ENCODE assay signal across 15 mouse cellular contexts in the genomic region with DNA sequence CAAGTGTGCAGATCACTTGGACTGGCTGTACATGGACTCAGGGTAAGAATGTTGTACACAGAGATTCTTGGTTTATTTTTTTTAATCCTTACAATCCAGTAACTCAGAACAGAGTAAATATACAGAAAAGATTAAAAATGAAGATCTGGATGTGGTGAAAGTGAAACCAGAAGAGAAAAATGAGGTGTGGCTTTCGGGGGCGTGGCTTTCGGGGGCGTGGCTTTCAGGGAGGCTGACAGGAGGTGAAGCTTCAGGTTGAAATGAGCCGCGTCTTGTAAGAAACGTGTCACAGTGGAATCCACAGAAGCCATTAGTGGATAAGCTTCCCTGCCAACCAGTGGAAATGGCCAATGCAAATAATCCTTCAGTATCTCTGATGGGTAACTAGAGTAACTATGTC. TPM values are rescaled to one million over a fixed set of nuclear protein-coding genes. Genes with fewer than 3 reads are reported as not detected.
DNase-seq lines count a peak whose midpoint lies in the region; ATAC-seq and TF ChIP-seq lines count a peak whose summit lies in the region.
"Had no signal": no experiment of that assay in that cellular context is flagged by ENCODE, and none has a peak within 500 bp of the region (broad histone marks: within the 10 kb centered on the region; RNA-seq: fewer than 3 reads in every experiment).

No protein-coding gene starts in this region.

- peak overlapping the region; percentile 50 for H3K4me2 ChIP-seq in liver, embryonic 12.5 days
- H3K4me2 ChIP-seq: embryonic facial prominence, embryonic 12.5 days; limb, embryonic 15.5 days; midbrain, embryonic 15.5 days had no signal

- peak; percentile 51 for DNase-seq in thymus, postnatal 4 days
- no peak for DNase-seq in thymus, postnatal 0 days (ENCODE audit: low spot score)
- DNase-seq in splenic B cell, adult 2 months (ENCODE audit: low read depth, low spot score): peak; percentile 60
- DNase-seq in gastrocnemius, postnatal 10 days: no peak
- no peak for DNase-seq in layer of hippocampus, postnatal 14 days (ENCODE audit: low spot score in 2 of 2)
- DNase-seq in frontal cortex, postnatal 36 days (ENCODE audit: low spot score in 2 of 2): no peak
- DNase-seq: cerebellum, adult 2 months; thymus, adult 18-20 months had no signal

- no peaks in the 10 kb centered on the region for H3K27me3 ChIP-seq in liver, embryonic 12.5 days (replicated peaks)
- H3K27me3 ChIP-seq in splenic B cell, adult 2 months (ENCODE audit: control insufficient read depth, insufficient read depth, low read length, poor library complexity, severe bottlenecking): no peaks in the 10 kb centered on the region
- H3K27me3 ChIP-seq: embryonic facial prominence, embryonic 12.5 days; limb, embryonic 15.5 days; midbrain, embryonic 15.5 days had no signal

- H3K4me1 ChIP-seq in bone marrow, adult 2 months (ENCODE audit: control insufficient read depth, insufficient read depth, low read length): no peaks in the 10 kb centered on the region
- peaks cover 10% of the 10 kb centered on the region for H3K4me1 ChIP-seq in liver, embryonic 12.5 days
- H3K4me1 ChIP-seq: embryonic facial prominence, embryonic 12.5 days; limb, embryonic 15.5 days had no signal

- 69% methylated on average over 7 of the region's 7 CpGs for WGBS in bone marrow, adult 2 months
- 63% methylated on average over 7 of the region's 7 CpGs for WGBS in liver, embryonic 12.5 days (ENCODE audit: insufficient replicate concordance)

- peaks cover 86% of the 10 kb centered on the region for H3K36me3 ChIP-seq in liver, embryonic 12.5 days
- H3K36me3 ChIP-seq in splenic B cell, adult 2 months (ENCODE audit: control insufficient read depth, insufficient read depth, low read length, poor library complexity, severe bottlenecking): peaks cover 15% of the 10 kb centered on the region

- no peak for TF ChIP-seq CTCF in bone marrow, adult 2 months (IDR thresholded peaks at IDR 0.05; ENCODE audit: control insufficient read depth, insufficient read depth, low read length)

- H3K9me3 ChIP-seq in liver, embryonic 12.5 days (replicated peaks): no peaks in the 10 kb centered on the region; the same call in 1 of the 2 replicates
- H3K9me3 ChIP-seq: embryonic facial prominence, embryonic 12.5 days; limb, embryonic 15.5 days; midbrain, embryonic 15.5 days had no signal

- ATAC-seq in liver, embryonic 12.5 days: no peak
- ATAC-seq: forebrain, embryonic 16.5 days; midbrain, embryonic 15.5 days had no signal

- H3K27ac ChIP-seq in bone marrow, adult 2 months (ENCODE audit: control insufficient read depth, insufficient read depth, low read depth, low read length, poor library complexity): no peak overlapping the region
- no peak overlapping the region for H3K27ac ChIP-seq in liver, embryonic 12.5 days
- H3K27ac ChIP-seq: embryonic facial prominence, embryonic 12.5 days; heart, adult 2 months; limb, embryonic 15.5 days; midbrain, embryonic 15.5 days had no signal

- no peak overlapping the region for H3K9ac ChIP-seq in liver, embryonic 12.5 days
- H3K9ac ChIP-seq: embryonic facial prominence, embryonic 12.5 days; limb, embryonic 15.5 days; midbrain, embryonic 15.5 days had no signal

- no peak for TF ChIP-seq POLR2A in bone marrow, adult 2 months (IDR thresholded peaks at IDR 0.05; ENCODE audit: borderline replicate concordance, control insufficient read depth, low read depth, low read length)

- peak overlapping the region; percentile 52 for H3K4me3 ChIP-seq in bone marrow, adult 2 months (replicated peaks; ENCODE audit: control insufficient read depth, low read depth, low read length)
- peak overlapping the region; percentile 28; the same call in 1 of the 2 replicates for H3K4me3 ChIP-seq in liver, embryonic 12.5 days
- H3K4me3 ChIP-seq: embryonic facial prominence, embryonic 12.5 days; heart, adult 2 months; limb, embryonic 15.5 days; midbrain, embryonic 15.5 days had no signal

RNA-seq across cellular contexts. Expression of gene Ecd, which starts 7.1 kb away (rescaled TPM):
- 42.5 and 43.2 TPM in 2 replicates for polyA plus RNA-seq in thymus, postnatal 0 days (2015; fragmentation: Nextera tagmentation; extraction: Ambion mirVana)
- polyA plus RNA-seq in bone marrow, adult 2 months (2011; ENCODE audit: insufficient read depth, insufficient read length, low replicate concordance, missing spikeins): 11.1 and 18.7 TPM in 2 replicates
- 49.2 and 49.5 TPM in 2 replicates for polyA plus RNA-seq in liver, embryonic 12.5 days (2016; fragmentation: Nextera tagmentation; extraction: Ambion mirVana)
- total RNA-seq in gastrocnemius, postnatal 10 days (2021): 10 to 100 TPM; 27.1 to 28.8 TPM
- 10 to 100 TPM; 27.9 to 32.8 TPM for total RNA-seq in layer of hippocampus, postnatal 14 days (2021)

RNA-seq across cellular contexts. Expression of gene Fam149b, which starts 7.1 kb away (rescaled TPM):
- 25.2 and 28.0 TPM in 2 replicates for polyA plus RNA-seq in thymus, postnatal 0 days (2015; fragmentation: Nextera tagmentation; extraction: Ambion mirVana)
- 6.9 and 16.8 TPM in 2 replicates for polyA plus RNA-seq in bone marrow, adult 2 months (2011; ENCODE audit: insufficient read depth, insufficient read length, low replicate concordance, missing spikeins)
- 14.6 TPM in 2 replicates for polyA plus RNA-seq in liver, embryonic 12.5 days (2016; fragmentation: Nextera tagmentation; extraction: Ambion mirVana)
- total RNA-seq in gastrocnemius, postnatal 10 days (2021): 10 to 100 TPM; 17.3 to 22.6 TPM
- 10 to 100 TPM; 44.3 to 45.5 TPM for total RNA-seq in layer of hippocampus, postnatal 14 days (2021)

RNA-seq across cellular contexts. Expression of gene Nudt13, which starts 46.4 kb away (rescaled TPM):
- polyA plus RNA-seq in thymus, postnatal 0 days (2015; fragmentation: Nextera tagmentation; extraction: Ambion mirVana): 11.0 and 17.4 TPM in 2 replicates
- 9.8 and 16.9 TPM in 2 replicates for polyA plus RNA-seq in bone marrow, adult 2 months (2011; ENCODE audit: insufficient read depth, insufficient read length, low replicate concordance, missing spikeins)
- polyA plus RNA-seq in liver, embryonic 12.5 days (2016; fragmentation: Nextera tagmentation; extraction: Ambion mirVana): 7.8 and 9.3 TPM in 2 replicates
- total RNA-seq in gastrocnemius, postnatal 10 days (2021): 10 to 100 TPM; 21.3 to 22.9 TPM
- 10 to 100 TPM; 23.4 to 28.3 TPM for total RNA-seq in layer of hippocampus, postnatal 14 days (2021)

RNA-seq across cellular contexts. Expression of gene Dnajc9, which starts 47.8 kb away (rescaled TPM):
- polyA plus RNA-seq in thymus, postnatal 0 days (2015; fragmentation: Nextera tagmentation; extraction: Ambion mirVana): 205 and 222 TPM in 2 replicates
- 90.4 and 102 TPM in 2 replicates for polyA plus RNA-seq in bone marrow, adult 2 months (2011; ENCODE audit: insufficient read depth, insufficient read length, low replicate concordance, missing spikeins)
- 146 and 147 TPM in 2 replicates for polyA plus RNA-seq in liver, embryonic 12.5 days (2016; fragmentation: Nextera tagmentation; extraction: Ambion mirVana)
- total RNA-seq in gastrocnemius, postnatal 10 days (2021): 10 to 100 TPM; 14.8 to 15.8 TPM
- total RNA-seq in layer of hippocampus, postnatal 14 days (2021): 10 to 100 TPM; 21.9 to 22.4 TPM

RNA-seq across cellular contexts. Expression of gene Mrps16, which starts 52.6 kb away (rescaled TPM):
- 111 and 121 TPM in 2 replicates for polyA plus RNA-seq in thymus, postnatal 0 days (2015; fragmentation: Nextera tagmentation; extraction: Ambion mirVana)
- polyA plus RNA-seq in bone marrow, adult 2 months (2011; ENCODE audit: insufficient read depth, insufficient read length, low replicate concordance, missing spikeins): 21.8 and 78.8 TPM in 2 replicates
- polyA plus RNA-seq in liver, embryonic 12.5 days (2016; fragmentation: Nextera tagmentation; extraction: Ambion mirVana): 80.1 and 81.3 TPM in 2 replicates
- total RNA-seq in gastrocnemius, postnatal 10 days (2021): 10 to 100 TPM; 47.1 to 50.9 TPM
- 10 to 100 TPM; 33.3 to 36.5 TPM for total RNA-seq in layer of hippocampus, postnatal 14 days (2021)

Comparison
In these comparisons a context has a peak if more than half of its experiments do, and no peak if none do; other contexts are left out.
1. DNase-seq: peak in thymus, postnatal 4 days (single experiment) and splenic B cell, adult 2 months (single experiment); none in thymus, postnatal 0 days (single experiment), gastrocnemius, postnatal 10 days (single experiment), layer of hippocampus, postnatal 14 days (0 of 2) and frontal cortex, postnatal 36 days (0 of 2).